Mouse (Mus musculus): ENCODE data around the gene Glb1l. TPM values are rescaled to one million over a fixed set of nuclear protein-coding genes. Genes with fewer than 3 reads are reported as not detected.

Glb1l gene
- polyA plus RNA-seq, 1 experiment from 2014 or later = 13.0 TPM

GRCm38 (mm10) chr1:75250498-75250897, 39.9 kb upstream of the Glb1l start:
- no peak overlapping the region for H3K4me3 ChIP-seq (ENCODE audit: low read depth, low read length)
- H3K4me1 ChIP-seq (ENCODE audit: control insufficient read depth, insufficient read depth, low read length) = peaks cover 4% of the 10 kb centered on the region; the same call in 1 of the 2 replicates
- H3K9ac ChIP-seq (ENCODE audit: low read depth, low read length) = no peak overlapping the region
- 44% methylated on average over 3 of the region's 3 CpGs for WGBS
- no peaks in the 10 kb centered on the region for H3K27me3 ChIP-seq (replicated peaks; ENCODE audit: control insufficient read depth, insufficient read depth, low read length)
- H3K36me3 ChIP-seq (ENCODE audit: control insufficient read depth, insufficient read depth, low read length) = 0 out of 2 replicates have a peak, but pooled peaks cover under 1% of the 10 kb centered on the region
- DNase-seq (ENCODE audit: low spot score) (peak; percentile 23), ATAC-seq (ENCODE audit: low read depth) (no peak)
- H3K27ac ChIP-seq (replicated peaks; ENCODE audit: low read depth, low read length) = no peak overlapping the region
- H3K9me3 ChIP-seq (ENCODE audit: control insufficient read depth, low read length) = no peaks in the 10 kb centered on the region
- no peak overlapping the region for H3K4me2 ChIP-seq (ENCODE audit: low read depth, low read length)

GRCm38 (mm10) chr1:75248041-75248772, 37.6 kb upstream of the Glb1l start:
- Histone ChIP-seq H3K27ac (replicated peaks; ENCODE audit: low read depth, low read length) (no peak overlapping the region), H3K4me1 (ENCODE audit: control insufficient read depth, insufficient read depth, low read length) (peaks cover 4% of the 10 kb centered on the region; the same call in 1 of the 2 replicates), H3K4me3 (ENCODE audit: low read depth, low read length) (no peak overlapping the region), H3K9me3 (ENCODE audit: control insufficient read depth, low read length) (no peaks in the 10 kb centered on the region), H3K36me3 (ENCODE audit: control insufficient read depth, insufficient read depth, low read length) (peaks cover 14% of the 10 kb centered on the region; the same call in 1 of the 2 replicates), H3K27me3 (replicated peaks; ENCODE audit: control insufficient read depth, insufficient read depth, low read length) (no peaks in the 10 kb centered on the region), H3K9ac (ENCODE audit: low read depth, low read length) (no peak overlapping the region), H3K4me2 (ENCODE audit: low read depth, low read length) (no peak overlapping the region)
- peak; percentile 41 for DNase-seq (ENCODE audit: low spot score)
- no peak for ATAC-seq (ENCODE audit: low read depth)
- 41% methylated on average over 8 of the region's 9 CpGs for WGBS

DNA sequence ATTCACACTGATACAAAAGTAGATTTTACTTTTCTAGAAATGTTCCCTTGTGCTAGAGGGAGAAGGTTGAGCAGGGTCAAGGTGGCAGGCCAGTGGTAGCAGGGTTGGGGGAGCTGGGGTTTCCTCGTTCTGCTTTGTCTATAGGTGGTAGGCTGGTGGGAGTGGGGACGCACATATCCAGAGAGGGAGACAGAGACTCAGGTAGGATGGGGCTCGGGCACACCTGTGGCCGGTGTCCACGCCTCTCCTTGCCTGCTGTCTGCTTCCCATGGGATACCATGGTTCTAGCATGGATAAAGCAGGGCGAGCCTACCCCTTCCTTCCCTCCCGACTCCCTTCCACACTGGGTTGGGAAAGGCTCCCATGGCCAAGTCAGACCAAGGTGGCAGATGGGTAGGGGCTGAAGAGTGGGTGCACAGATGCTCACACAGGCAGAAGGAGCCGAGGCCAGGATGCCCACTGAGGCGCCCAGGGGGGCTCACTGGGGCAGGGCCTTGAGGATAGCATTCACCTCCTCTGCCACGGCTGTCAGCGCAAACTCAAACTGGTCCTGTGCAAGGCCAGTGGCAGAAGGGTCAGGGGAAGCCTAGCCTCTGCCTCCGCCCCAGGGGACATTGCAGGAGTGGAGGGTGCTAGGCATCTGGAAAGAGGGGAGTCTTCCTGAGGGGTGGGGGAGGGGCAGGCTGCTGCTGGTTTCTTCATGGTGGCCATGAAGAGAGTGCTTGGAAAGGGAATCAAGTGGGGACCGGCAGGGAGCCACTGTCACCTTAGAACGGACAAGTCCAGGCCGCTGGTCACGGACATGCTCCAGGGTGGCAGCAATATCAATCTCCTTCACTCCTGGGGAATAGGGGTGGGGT, 36.7 kb upstream of the Glb1l start:
- Histone ChIP-seq H3K27me3 (replicated peaks; ENCODE audit: control insufficient read depth, insufficient read depth, low read length) (no peaks in the 10 kb centered on the region), H3K9ac (ENCODE audit: low read depth, low read length) (no peak overlapping the region), H3K27ac (replicated peaks; ENCODE audit: low read depth, low read length) (no peak overlapping the region), H3K9me3 (ENCODE audit: control insufficient read depth, low read length) (no peaks in the 10 kb centered on the region), H3K4me1 (ENCODE audit: control insufficient read depth, insufficient read depth, low read length) (peaks cover 4% of the 10 kb centered on the region; the same call in 1 of the 2 replicates), H3K4me3 (ENCODE audit: low read depth, low read length) (no peak overlapping the region), H3K36me3 (ENCODE audit: control insufficient read depth, insufficient read depth, low read length) (peaks cover 14% of the 10 kb centered on the region; the same call in 1 of the 2 replicates), H3K4me2 (ENCODE audit: low read depth, low read length) (no peak overlapping the region)
- DNase-seq (ENCODE audit: low spot score) (no peak), ATAC-seq (ENCODE audit: low read depth) (no peak)
- WGBS = 75% methylated on average over 16 of the region's 16 CpGs

DNA sequence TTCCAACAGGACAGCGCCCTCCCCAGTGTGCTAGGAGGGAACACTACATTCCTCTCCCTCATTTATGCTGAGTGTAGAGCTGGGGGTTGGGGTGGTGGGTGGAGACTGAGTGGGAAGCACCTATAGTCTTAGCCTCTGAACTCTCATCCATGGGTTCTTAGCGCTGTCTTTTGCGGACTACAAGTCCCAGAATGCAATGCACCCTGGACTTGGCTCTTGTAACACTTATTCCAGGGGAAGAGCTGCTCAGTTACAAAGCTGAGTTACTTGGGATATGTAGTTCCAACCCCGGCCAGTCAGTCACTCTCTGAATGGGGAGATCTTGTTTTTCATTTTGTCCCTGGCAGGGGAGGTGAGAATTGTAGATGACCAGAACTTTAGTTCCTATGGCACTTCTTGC, 34.2 kb upstream of the Glb1l start:
- Histone ChIP-seq H3K9ac (ENCODE audit: low read depth, low read length) (no peak overlapping the region), H3K27me3 (replicated peaks; ENCODE audit: control insufficient read depth, insufficient read depth, low read length) (no peaks in the 10 kb centered on the region), H3K4me1 (ENCODE audit: control insufficient read depth, insufficient read depth, low read length) (no peaks in the 10 kb centered on the region), H3K4me2 (ENCODE audit: low read depth, low read length) (no peak overlapping the region), H3K9me3 (ENCODE audit: control insufficient read depth, low read length) (no peaks in the 10 kb centered on the region), H3K36me3 (ENCODE audit: control insufficient read depth, insufficient read depth, low read length) (peaks cover 32% of the 10 kb centered on the region), H3K4me3 (ENCODE audit: low read depth, low read length) (no peak overlapping the region), H3K27ac (replicated peaks; ENCODE audit: low read depth, low read length) (no peak overlapping the region)
- WGBS = 23% methylated on average over 4 of the region's 4 CpGs
- DNase-seq (ENCODE audit: low spot score) = peak; percentile 74
- ATAC-seq (ENCODE audit: low read depth) = peak; percentile 76

- DNase-seq (ENCODE audit: low spot score) = no peak
- Histone ChIP-seq H3K4me1 (ENCODE audit: control insufficient read depth, insufficient read depth, low read length) (no peaks in the 10 kb centered on the region), H3K36me3 (ENCODE audit: control insufficient read depth, insufficient read depth, low read length) (peaks cover 37% of the 10 kb centered on the region), H3K27ac (replicated peaks; ENCODE audit: low read depth, low read length) (no peak overlapping the region), H3K9me3 (ENCODE audit: control insufficient read depth, low read length) (no peaks in the 10 kb centered on the region), H3K27me3 (replicated peaks; ENCODE audit: control insufficient read depth, insufficient read depth, low read length) (no peaks in the 10 kb centered on the region), H3K9ac (ENCODE audit: low read depth, low read length) (no peak overlapping the region), H3K4me3 (ENCODE audit: low read depth, low read length) (no peak overlapping the region), H3K4me2 (ENCODE audit: low read depth, low read length) (no peak overlapping the region)
- no peak for ATAC-seq (ENCODE audit: low read depth)
- 91% methylated on average over 12 of the region's 12 CpGs for WGBS
Observed at GRCm38 (mm10) chr1:75244175-75244826, 33.7 kb upstream of the Glb1l start.

- H3K36me3 ChIP-seq (ENCODE audit: control insufficient read depth, insufficient read depth, low read length) = peaks cover 41% of the 10 kb centered on the region
- 88% methylated on average over 14 of the region's 14 CpGs for WGBS
- ATAC-seq (ENCODE audit: low read depth) (no peak), DNase-seq (ENCODE audit: low spot score) (no peak)
- H3K9ac ChIP-seq (ENCODE audit: low read depth, low read length) = no peak overlapping the region
- H3K4me1 ChIP-seq (ENCODE audit: control insufficient read depth, insufficient read depth, low read length) = no peaks in the 10 kb centered on the region
- no peak overlapping the region for H3K4me2 ChIP-seq (ENCODE audit: low read depth, low read length)
- no peak overlapping the region for H3K4me3 ChIP-seq (ENCODE audit: low read depth, low read length)
- H3K27ac ChIP-seq (replicated peaks; ENCODE audit: low read depth, low read length) = no peak overlapping the region
- no peaks in the 10 kb centered on the region for H3K9me3 ChIP-seq (ENCODE audit: control insufficient read depth, low read length)
- H3K27me3 ChIP-seq (replicated peaks; ENCODE audit: control insufficient read depth, insufficient read depth, low read length) = no peaks in the 10 kb centered on the region
Observed at GRCm38 (mm10) chr1:75243411-75243810, 32.8 kb upstream of the Glb1l start.

DNA sequence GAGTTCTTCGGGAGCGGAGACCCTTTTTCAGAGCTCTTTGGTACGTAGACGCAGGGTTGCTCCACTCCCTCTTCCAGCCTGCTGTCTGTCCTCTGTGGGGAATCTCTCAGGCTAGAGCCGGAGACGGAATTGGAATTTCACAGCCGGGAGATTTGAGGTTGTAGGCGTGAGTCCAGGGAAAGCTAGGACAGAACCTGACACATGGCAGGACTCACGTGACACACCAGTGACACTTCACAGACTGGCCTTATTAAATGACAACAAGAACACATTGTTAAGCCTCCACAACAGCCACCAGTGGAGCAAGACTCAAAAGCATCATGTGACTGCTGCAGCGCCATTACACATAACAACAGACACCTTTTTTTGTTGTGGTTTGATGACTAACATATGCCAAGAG, 29.0 kb upstream of the Glb1l start:
- no peaks in the 10 kb centered on the region for H3K4me1 ChIP-seq (ENCODE audit: control insufficient read depth, insufficient read depth, low read length)
- no peaks in the 10 kb centered on the region for H3K27me3 ChIP-seq (replicated peaks; ENCODE audit: control insufficient read depth, insufficient read depth, low read length)
- no peak overlapping the region for H3K4me2 ChIP-seq (ENCODE audit: low read depth, low read length)
- no peak overlapping the region for H3K4me3 ChIP-seq (ENCODE audit: low read depth, low read length)
- peaks cover 37% of the 10 kb centered on the region for H3K36me3 ChIP-seq (ENCODE audit: control insufficient read depth, insufficient read depth, low read length)
- DNase-seq (ENCODE audit: low spot score) = no peak
- WGBS = 73% methylated on average over 10 of the region's 10 CpGs
- no peak overlapping the region for H3K27ac ChIP-seq (replicated peaks; ENCODE audit: low read depth, low read length)
- H3K9ac ChIP-seq (ENCODE audit: low read depth, low read length) = no peak overlapping the region
- no peaks in the 10 kb centered on the region for H3K9me3 ChIP-seq (ENCODE audit: control insufficient read depth, low read length)
- ATAC-seq (ENCODE audit: low read depth) = no peak
